Mouse (Mus musculus) hindbrain, embryonic 13.5 days (tissue): ENCODE results near the gene Tbc1d5. TPM values are rescaled to one million over a fixed set of nuclear protein-coding genes. Genes with fewer than 3 reads are reported as not detected.
A peak's percentile ranks its signal among the peaks of the same experiment; 100 is the strongest.
"Not testable (repeated sequence)": the region's sequence is repeated elsewhere in the genome, so short reads cannot be mapped to it uniquely, and the experiment has no call there.

Experiments
- ATAC-seq: fragments of 200-750 bp; cut with Nextera tagmentation; 2 replicates; pipeline ENCODE4 v1.8.0; 2017; ENCODE audit warnings: moderate TSS enrichment; ENCODE audit not compliant: low FRiP score
- H3K27ac ChIP-seq: fragments of 300-500 bp; sonication (generic); 2 replicates; pipeline ENCODE4 v1.5.1; 2015; ENCODE audit warnings: inconsistent platforms, mild to moderate bottlenecking, moderate library complexity
- H3K27me3 ChIP-seq: fragments of 300-500 bp; sonication (generic); 2 replicates; pipeline ENCODE4 v1.6.1; 2015; ENCODE audit warnings: mild to moderate bottlenecking, inconsistent platforms
- H3K36me3 ChIP-seq: fragments of 300-500 bp; sonication (generic); 2 replicates; pipeline ENCODE4 v1.6.1; 2015; ENCODE audit warnings: mild to moderate bottlenecking, inconsistent platforms
- H3K4me1 ChIP-seq: fragments of 300-500 bp; sonication (generic); replicated peaks from 2 replicates; pipeline ENCODE4 v1.6.1; 2015; ENCODE audit warnings: inconsistent platforms
- H3K4me2 ChIP-seq: fragments of 300-500 bp; sonication (generic); 2 replicates; pipeline ENCODE4 v1.6.1; 2015; ENCODE audit warnings: inconsistent platforms, mild to moderate bottlenecking, moderate library complexity
- H3K4me3 ChIP-seq: fragments of 300-500 bp; sonication (generic); 2 replicates; pipeline ENCODE4 v1.5.1; 2015; ENCODE audit warnings: mild to moderate bottlenecking, inconsistent platforms
- H3K9ac ChIP-seq: fragments of 300-500 bp; sonication (generic); 2 replicates; pipeline ENCODE4 v1.6.1; 2015; ENCODE audit warnings: mild to moderate bottlenecking, inconsistent platforms
- H3K9me3 ChIP-seq: fragments of 300-500 bp; sonication (generic); 2 replicates; pipeline ENCODE4 v1.6.1; 2016; ENCODE audit warnings: inconsistent platforms
- WGBS: fragments of 180-500 bp; shearing (Covaris S2); methylation state at CpG from one replicate; pipeline ENCODE4 v1.1.7; 2015; 5-methylcytosine and 5-hydroxymethylcytosine counted together
- polyA plus RNA-seq: library from polyadenylated mRNA; unstranded; fragments of >200 nt; fragmentation: Nextera tagmentation; extraction: Ambion mirVana; gene quantifications from 2 replicates; pipeline ENCODE4 v1.2.1, GENCODE M21; 2015

Gene Tbc1d5
- polyA plus RNA-seq, 1 experiment from 2014 or later, result 8.3 TPM

GRCm38 (mm10) chr17:50734781-50735180, 444.4 kb downstream of the Tbc1d5 start:
- H3K4me2 ChIP-seq, result no peak overlapping the region
- no peaks in the 10 kb centered on the region for H3K9me3 ChIP-seq
- H3K4me3 ChIP-seq, result no peak overlapping the region
- H3K9ac ChIP-seq, result no peak overlapping the region
- H3K4me1 ChIP-seq, result peaks cover 13% of the 10 kb centered on the region
- WGBS, result 80% methylated on average over 6 of the region's 6 CpGs
- 0 out of 2 replicates have a peak, but pooled peaks cover 5% of the 10 kb centered on the region for H3K36me3 ChIP-seq
- ATAC-seq, result no peak
- no peaks in the 10 kb centered on the region for H3K27me3 ChIP-seq
- no peak overlapping the region for H3K27ac ChIP-seq

DNA sequence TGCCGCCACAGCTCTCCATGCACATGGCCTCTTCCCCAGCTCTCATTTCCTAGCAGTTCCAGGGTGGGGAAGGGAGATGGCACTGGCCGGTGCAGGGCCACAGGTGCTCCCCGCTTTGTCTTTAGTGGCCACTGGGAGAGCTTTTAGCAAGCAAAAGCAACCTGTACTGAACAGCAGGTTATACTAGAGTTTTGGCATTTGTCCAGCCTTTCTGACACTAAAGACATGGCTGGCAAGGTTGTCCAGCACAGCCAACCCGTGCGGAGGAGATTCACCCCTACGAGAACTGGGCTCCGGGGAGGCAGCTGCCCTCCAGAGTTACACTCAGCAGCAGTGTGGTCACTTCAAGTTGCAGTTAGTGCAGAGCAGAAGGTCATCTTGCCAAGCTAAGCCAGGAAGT, 445.8 kb downstream of the Tbc1d5 start:
- Histone ChIP-seq H3K27ac (no peak overlapping the region), H3K27me3 (no peaks in the 10 kb centered on the region), H3K4me2 (no peak overlapping the region), H3K9ac (no peak overlapping the region), H3K9me3 (no peaks in the 10 kb centered on the region), H3K4me1 (peaks cover 13% of the 10 kb centered on the region), H3K4me3 (no peak overlapping the region), H3K36me3 (0 out of 2 replicates have a peak, but pooled peaks cover 5% of the 10 kb centered on the region)
- WGBS, result 93% methylated on average over 7 of the region's 7 CpGs
- no peak for ATAC-seq

DNA sequence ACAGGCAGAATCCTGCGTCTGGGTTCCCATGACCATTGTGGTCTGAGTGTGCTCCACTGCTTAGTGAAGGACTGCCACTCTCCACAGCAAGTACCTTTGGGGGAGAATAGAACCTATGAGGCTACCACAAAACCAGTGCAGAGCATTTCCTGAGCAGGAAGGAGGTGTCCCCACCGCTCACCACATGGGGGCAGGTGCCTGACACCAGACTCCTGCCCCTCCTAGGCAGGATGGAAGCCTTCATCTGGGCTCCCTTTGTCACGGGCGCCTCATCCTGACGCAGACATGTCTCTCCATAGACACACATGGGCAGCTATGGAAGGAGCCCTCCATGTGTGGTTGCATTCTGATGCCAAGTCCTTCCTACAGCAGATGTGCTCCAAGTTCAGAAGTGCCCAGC, 447.3 kb downstream of the Tbc1d5 start:
- no peak overlapping the region for H3K27ac ChIP-seq
- H3K27me3 ChIP-seq, result no peaks in the 10 kb centered on the region
- H3K9me3 ChIP-seq, result no peaks in the 10 kb centered on the region
- no peak overlapping the region for H3K4me3 ChIP-seq
- 91% methylated on average over 5 of the region's 5 CpGs for whole genome bisulfite sequencing
- no peak overlapping the region for H3K4me2 ChIP-seq
- H3K36me3 ChIP-seq, result 0 out of 2 replicates have a peak, but pooled peaks cover 5% of the 10 kb centered on the region
- no peak for ATAC-seq
- no peak overlapping the region for H3K9ac ChIP-seq
- H3K4me1 ChIP-seq, result peaks cover 9% of the 10 kb centered on the region

- no peak overlapping the region for H3K27ac ChIP-seq
- H3K4me3 ChIP-seq, result no peak overlapping the region
- H3K27me3 ChIP-seq, result no peaks in the 10 kb centered on the region
- 95% methylated on average over 2 of the region's 2 CpGs for WGBS
- H3K9me3 ChIP-seq, result no peaks in the 10 kb centered on the region
- 0 out of 2 replicates have a peak, but pooled peaks cover 2% of the 10 kb centered on the region for H3K4me1 ChIP-seq
- no peak overlapping the region for H3K9ac ChIP-seq
- ATAC-seq, result no peak
- 0 out of 2 replicates have a peak, but pooled peaks cover 2% of the 10 kb centered on the region for H3K36me3 ChIP-seq
- H3K4me2 ChIP-seq, result no peak overlapping the region
Measured at GRCm38 (mm10) chr17:50730896-50731295, 448.3 kb downstream of the Tbc1d5 start.

DNA sequence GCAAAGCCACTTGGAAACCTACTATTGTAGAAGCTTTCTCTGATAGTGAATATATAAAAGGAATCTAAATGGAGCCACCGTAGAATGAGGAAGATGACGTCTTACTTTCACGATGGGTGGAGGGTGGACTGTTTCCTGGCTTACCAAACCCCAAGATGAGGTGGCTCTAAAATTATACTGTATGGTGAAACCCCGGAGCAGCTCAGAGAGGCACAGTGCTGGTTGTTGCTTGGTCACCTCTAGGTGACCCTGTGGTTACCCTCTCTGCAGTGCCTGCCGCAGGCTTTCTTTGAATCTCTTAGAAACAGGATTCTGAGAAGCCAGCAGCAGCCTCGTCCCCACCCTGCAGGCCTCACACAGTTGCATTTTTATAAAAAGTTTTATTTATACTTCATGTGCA, 449.6 kb downstream of the Tbc1d5 start:
- ATAC-seq, result no peak
- Histone ChIP-seq H3K9me3 (no peaks in the 10 kb centered on the region), H3K27ac (no peak overlapping the region), H3K9ac (no peak overlapping the region), H3K36me3 (no peaks in the 10 kb centered on the region), H3K4me1 (no peaks in the 10 kb centered on the region), H3K4me3 (no peak overlapping the region), H3K4me2 (no peak overlapping the region), H3K27me3 (no peaks in the 10 kb centered on the region)
- WGBS, result 91% methylated on average over 6 of the region's 6 CpGs

DNA sequence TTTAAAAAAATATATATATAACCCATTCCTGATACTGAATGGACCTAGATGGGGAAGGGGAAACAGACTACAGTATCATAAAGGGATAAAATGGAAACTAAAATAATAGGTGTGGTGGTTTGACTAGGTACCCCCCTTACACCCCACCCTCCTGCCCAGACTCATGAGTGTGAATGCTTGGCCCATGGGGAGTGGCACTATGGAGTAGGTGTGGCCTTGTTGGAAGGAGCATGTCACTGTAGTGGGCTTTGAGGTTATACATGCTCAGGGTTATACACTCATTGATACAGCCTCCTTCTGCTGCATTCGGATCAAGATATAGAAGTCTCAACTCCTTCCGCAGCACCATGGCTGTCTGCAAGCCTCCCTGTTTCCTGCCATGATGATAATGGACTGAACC, 450.1 kb downstream of the Tbc1d5 start:
- Histone ChIP-seq H3K27ac (no peak overlapping the region), H3K9ac (no peak overlapping the region), H3K4me2 (no peak overlapping the region), H3K4me3 (no peak overlapping the region), H3K4me1 (no peaks in the 10 kb centered on the region), H3K27me3 (no peaks in the 10 kb centered on the region), H3K9me3 (no peaks in the 10 kb centered on the region), H3K36me3 (no peaks in the 10 kb centered on the region)
- WGBS, result 94% methylated on average over 2 of the region's 2 CpGs
- no peak for ATAC-seq

- Histone ChIP-seq H3K9ac (no peak overlapping the region), H3K27ac (no peak overlapping the region), H3K36me3 (no peaks in the 10 kb centered on the region), H3K4me1 (no peaks in the 10 kb centered on the region), H3K9me3 (no peaks in the 10 kb centered on the region), H3K27me3 (no peaks in the 10 kb centered on the region), H3K4me3 (no peak overlapping the region), H3K4me2 (no peak overlapping the region)
- WGBS, result 82% methylated on average over 2 of the region's 2 CpGs
- no peak for ATAC-seq
Measured at GRCm38 (mm10) chr17:50726265-50726664, 452.9 kb downstream of the Tbc1d5 start.

DNA sequence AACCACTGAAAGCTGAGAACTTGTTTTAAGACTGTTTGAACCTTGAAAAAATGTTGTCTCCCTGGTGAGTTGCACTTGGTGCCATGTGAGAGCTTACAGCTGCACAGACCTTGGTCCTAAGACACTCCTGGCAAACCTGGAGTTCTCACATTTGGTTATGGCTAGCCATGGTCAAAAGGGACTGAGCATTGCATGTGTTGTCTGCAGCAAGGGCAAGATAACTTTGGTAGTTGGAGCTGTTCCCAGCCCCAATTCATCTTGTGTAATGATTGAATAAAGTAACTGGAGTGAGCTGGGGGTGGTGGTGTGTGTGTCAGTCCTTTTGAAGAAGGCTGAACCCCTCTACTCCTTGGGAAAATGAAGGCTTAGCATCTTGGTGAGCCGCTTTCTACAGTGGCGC, 454.8 kb downstream of the Tbc1d5 start:
- WGBS, result 61% methylated on average over 2 of the region's 2 CpGs
- H3K27ac ChIP-seq, result no peak overlapping the region
- H3K4me1 ChIP-seq, result no peaks in the 10 kb centered on the region
- no peaks in the 10 kb centered on the region for H3K36me3 ChIP-seq
- no peaks in the 10 kb centered on the region for H3K27me3 ChIP-seq
- no peak overlapping the region for H3K9ac ChIP-seq
- no peaks in the 10 kb centered on the region for H3K9me3 ChIP-seq
- H3K4me2 ChIP-seq, result no peak overlapping the region
- no peak overlapping the region for H3K4me3 ChIP-seq
- ATAC-seq, result no peak

DNA sequence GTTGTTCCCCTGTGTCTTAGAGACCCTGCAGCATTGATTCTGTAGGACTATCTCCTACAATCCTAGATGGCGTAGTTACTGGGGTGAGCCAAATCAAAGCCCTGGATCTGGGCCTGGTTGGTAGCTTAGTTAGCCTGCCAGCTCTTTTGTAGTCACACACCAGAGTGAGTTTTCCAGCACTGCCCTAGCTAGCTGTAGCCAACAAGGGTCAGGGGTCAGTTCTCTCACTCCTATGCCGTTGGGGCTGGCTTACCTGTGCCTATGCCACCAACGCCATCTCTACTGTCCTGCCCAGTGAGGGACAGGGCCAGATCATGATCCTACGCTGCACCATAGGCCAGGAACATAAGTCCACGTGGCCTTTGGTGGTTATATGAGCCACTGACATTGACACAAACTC, 461.6 kb downstream of the Tbc1d5 start:
- WGBS, result 86% methylated on average over 5 of the region's 5 CpGs
- ATAC-seq, result no peak
- no peak overlapping the region for H3K9ac ChIP-seq
- no peak overlapping the region for H3K4me3 ChIP-seq
- H3K36me3 ChIP-seq, result no peaks in the 10 kb centered on the region
- no peak overlapping the region for H3K27ac ChIP-seq
- H3K4me1 ChIP-seq, result no peaks in the 10 kb centered on the region
- no peak overlapping the region for H3K4me2 ChIP-seq
- H3K9me3 ChIP-seq, result 0 out of 2 replicates have a peak, but pooled peaks cover 3% of the 10 kb centered on the region
- H3K27me3 ChIP-seq, result no peaks in the 10 kb centered on the region

GRCm38 (mm10) chr17:50710497-50711222, 468.5 kb downstream of the Tbc1d5 start:
- peak overlapping the region; percentile 31; the same call in 1 of the 2 replicates for H3K27ac ChIP-seq
- H3K36me3 ChIP-seq, result no peaks in the 10 kb centered on the region
- H3K4me1 ChIP-seq, result peaks cover 7% of the 10 kb centered on the region; the same call in 1 of the 2 replicates
- peak; percentile 87 for ATAC-seq
- no peak overlapping the region for H3K4me3 ChIP-seq
- no peak overlapping the region for H3K9ac ChIP-seq
- H3K4me2 ChIP-seq, result no peak overlapping the region
- H3K27me3 ChIP-seq, result no peaks in the 10 kb centered on the region
- 38% methylated on average over 7 of the region's 7 CpGs for WGBS
- no peaks in the 10 kb centered on the region for H3K9me3 ChIP-seq

DNA sequence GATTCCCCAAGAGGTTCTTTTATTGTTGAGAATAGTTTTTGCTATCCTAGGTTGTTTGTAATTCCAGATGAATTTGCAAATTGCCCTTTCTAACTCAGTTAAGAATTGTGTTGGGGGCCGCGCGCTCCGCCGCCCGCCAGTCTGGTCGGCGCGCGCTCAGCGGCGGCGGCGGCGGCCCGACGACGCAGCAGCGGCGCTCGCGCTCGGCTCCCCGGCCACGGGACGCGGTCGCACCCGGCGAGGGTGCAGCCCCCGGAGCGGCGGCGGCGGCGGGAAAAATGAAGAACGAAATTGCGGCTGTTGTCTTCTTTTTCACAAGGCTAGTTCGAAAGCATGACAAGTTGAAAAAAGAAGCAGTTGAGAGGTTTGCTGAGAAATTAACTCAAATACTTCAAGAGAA, 480.7 kb downstream of the Tbc1d5 start:
- 3% methylated on average over 39 of the region's 39 CpGs for WGBS
- not testable (repeated sequence) for H3K9ac ChIP-seq, H3K27ac ChIP-seq, H3K36me3 ChIP-seq, H3K4me1 ChIP-seq, ATAC-seq, H3K27me3 ChIP-seq, H3K9me3 ChIP-seq
- peak overlapping the region; percentile 28 for H3K4me3 ChIP-seq
- peak overlapping the region; percentile 53 for H3K4me2 ChIP-seq

DNA sequence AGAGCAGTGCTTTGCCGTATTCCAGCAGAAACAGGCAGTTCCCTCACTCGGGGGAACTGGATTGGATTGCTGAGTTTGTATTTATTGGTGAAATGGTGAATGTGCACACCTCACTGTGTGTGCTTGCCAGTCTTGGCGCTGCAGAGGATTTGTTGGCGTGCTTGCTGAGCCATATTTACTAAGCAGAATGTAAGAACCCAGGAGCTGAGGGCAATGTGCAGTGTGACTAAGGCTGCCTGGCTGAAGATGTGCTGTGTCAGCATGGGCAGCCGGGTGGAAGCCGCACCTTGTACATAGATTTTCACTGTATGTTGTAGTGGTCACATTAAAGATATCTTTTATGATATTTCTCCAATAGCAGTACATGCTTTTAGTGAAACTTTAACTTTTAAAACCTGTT, 491.0 kb downstream of the Tbc1d5 start:
- Histone ChIP-seq H3K4me2 (no peak overlapping the region), H3K9ac (no peak overlapping the region), H3K27ac (no peak overlapping the region), H3K4me1 (no peaks in the 10 kb centered on the region), H3K4me3 (no peak overlapping the region), H3K27me3 (no peaks in the 10 kb centered on the region), H3K36me3 (peaks cover 24% of the 10 kb centered on the region), H3K9me3 (no peaks in the 10 kb centered on the region)
- WGBS, result 85% methylated on average over 6 of the region's 6 CpGs
- no peak for ATAC-seq

GRCm38 (mm10) chr17:50687670-50688069, 491.5 kb downstream of the Tbc1d5 start:
- Histone ChIP-seq H3K36me3 (peaks cover 24% of the 10 kb centered on the region), H3K4me1 (no peaks in the 10 kb centered on the region), H3K9ac (no peak overlapping the region), H3K9me3 (no peaks in the 10 kb centered on the region), H3K4me3 (no peak overlapping the region), H3K27ac (no peak overlapping the region), H3K4me2 (no peak overlapping the region), H3K27me3 (no peaks in the 10 kb centered on the region)
- no peak for ATAC-seq
- 83% methylated on average over 10 of the region's 10 CpGs for WGBS
